Mouse (Mus musculus) R1 (cell line): ENCODE measurements around the gene Zfp423.
A peak's percentile ranks its signal among the peaks of the same experiment; 100 is the strongest.

Experiments
- DNase-seq: peaks from one replicate; pipeline ENCODE4 v3.0.0-alpha.2; 2018; ENCODE audit warnings: low read depth, low spot score

The Zfp423 gene

GRCm38 (mm10) chr8:87837266-87837665 lies 122.1 kb downstream of the Zfp423 start:
- DNase-seq = no peak

- peak; percentile 35 for DNase-seq
Observed at GRCm38 (mm10) chr8:87836866-87837265, 122.5 kb downstream of the Zfp423 start.

- DNase-seq = no peak
Observed at GRCm38 (mm10) chr8:87835924-87836323, 123.5 kb downstream of the Zfp423 start.

GRCm38 (mm10) chr8:87835411-87835821 lies 124.0 kb downstream of the Zfp423 start:
- no peak for DNase-seq

- no peak for DNase-seq
Observed at GRCm38 (mm10) chr8:87834656-87835055, 124.7 kb downstream of the Zfp423 start.

- no peak for DNase-seq
Observed at GRCm38 (mm10) chr8:87833841-87834620, 125.4 kb downstream of the Zfp423 start.

- DNase-seq = no peak
Observed at GRCm38 (mm10) chr8:87833339-87833738, 126.1 kb downstream of the Zfp423 start.

- DNase-seq = no peak
Observed at GRCm38 (mm10) chr8:87832381-87833325, 126.7 kb downstream of the Zfp423 start.

GRCm38 (mm10) chr8:87831567-87831966 lies 127.8 kb downstream of the Zfp423 start:
- DNase-seq = no peak

GRCm38 (mm10) chr8:87831116-87831515 lies 128.3 kb downstream of the Zfp423 start:
- DNase-seq = peak; percentile 66

- DNase-seq = peak; percentile 61
Observed at GRCm38 (mm10) chr8:87830200-87830599, 129.2 kb downstream of the Zfp423 start.

GRCm38 (mm10) chr8:87826013-87826660 lies 133.3 kb downstream of the Zfp423 start:
- DNase-seq = no peak

GRCm38 (mm10) chr8:87823172-87823571 lies 136.2 kb downstream of the Zfp423 start:
- no peak for DNase-seq

- no peak for DNase-seq
Observed at GRCm38 (mm10) chr8:87822690-87823089, 136.7 kb downstream of the Zfp423 start.

- no peak for DNase-seq
Observed at GRCm38 (mm10) chr8:87822175-87822574, 137.2 kb downstream of the Zfp423 start.

- no peak for DNase-seq
Observed at GRCm38 (mm10) chr8:87821655-87822054, 137.7 kb downstream of the Zfp423 start.

- DNase-seq = no peak
Observed at GRCm38 (mm10) chr8:87819263-87819662, 140.1 kb downstream of the Zfp423 start.

GRCm38 (mm10) chr8:87818506-87818905 lies 140.9 kb downstream of the Zfp423 start:
- no peak for DNase-seq

GRCm38 (mm10) chr8:87816141-87816540 lies 143.3 kb downstream of the Zfp423 start:
- DNase-seq = no peak

- no peak for DNase-seq
Observed at GRCm38 (mm10) chr8:87812661-87813060, 146.7 kb downstream of the Zfp423 start.

- DNase-seq = no peak
Observed at GRCm38 (mm10) chr8:87812069-87812449, 147.3 kb downstream of the Zfp423 start.
